Mouse (Mus musculus) kidney, adult 2 months (tissue): ENCODE measurements around the gene Enoph1. TPM values are rescaled to one million over a fixed set of nuclear protein-coding genes. Genes with fewer than 3 reads are reported as not detected.

Source experiments
- DNase-seq: peaks from one replicate; pipeline ENCODE4 v3.0.0; 2021
- H3K27ac ChIP-seq: fragments of 200-500 bp; 2 replicates; pipeline ENCODE4 v1.5.1; 2012; ENCODE audit warnings: low read depth, low read length, control low read depth, inconsistent platforms; ENCODE audit not compliant: insufficient read depth
- H3K27me3 ChIP-seq: fragments of 200-500 bp; replicated peaks from 2 replicates; pipeline ENCODE4 v1.6.1; 2012; ENCODE audit warnings: mild to moderate bottlenecking, moderate library complexity, low read length, inconsistent platforms; ENCODE audit not compliant: control insufficient read depth, insufficient read depth
- H3K36me3 ChIP-seq: fragments of 200-500 bp; 2 replicates; pipeline ENCODE4 v1.6.1; 2012; ENCODE audit warnings: mild to moderate bottlenecking, moderate library complexity, low read length, inconsistent platforms; ENCODE audit not compliant: control insufficient read depth, insufficient read depth
- H3K4me1 ChIP-seq: fragments of 200-500 bp; 2 replicates; pipeline ENCODE4 v1.6.1; 2011; ENCODE audit warnings: low read length; ENCODE audit not compliant: control insufficient read depth, insufficient read depth
- H3K4me3 ChIP-seq: fragments of 200-500 bp; 2 replicates; pipeline ENCODE4 v1.5.1; 2011; ENCODE audit warnings: mild to moderate bottlenecking, low read depth, low read length, control low read depth; ENCODE audit not compliant: insufficient read depth
- CTCF ChIP-seq: fragments of 200-500 bp; conservative IDR thresholded peaks from 2 replicates; pipeline ENCODE4 v1.5.1; 2011; ENCODE audit warnings: low read depth, mild to moderate bottlenecking, control low read depth, low read length, moderate library complexity, mixed read lengths; ENCODE audit not compliant: insufficient read depth, insufficient read length
- POLR2A ChIP-seq: fragments of 200-500 bp; IDR thresholded peaks from one replicate; pipeline ENCODE4 v1.6.1; 2011; ENCODE audit warnings: low read depth, low read length, control low read depth
- WGBS: fragments of 180-500 bp; shearing (Covaris S2); methylation state at CpG from one replicate; pipeline ENCODE4 v1.1.7; 2018; 5-methylcytosine and 5-hydroxymethylcytosine counted together
- polyA plus RNA-seq: library from polyadenylated mRNA; depleted of rRNA; stranded (reverse); fragments of >200 nt; gene quantifications from 2 replicates; pipeline ENCODE4 v1.2.3, GENCODE M21; 2012

Enoph1 gene
- polyA plus RNA-seq, 1 experiment, result 17.9 TPM

DNA sequence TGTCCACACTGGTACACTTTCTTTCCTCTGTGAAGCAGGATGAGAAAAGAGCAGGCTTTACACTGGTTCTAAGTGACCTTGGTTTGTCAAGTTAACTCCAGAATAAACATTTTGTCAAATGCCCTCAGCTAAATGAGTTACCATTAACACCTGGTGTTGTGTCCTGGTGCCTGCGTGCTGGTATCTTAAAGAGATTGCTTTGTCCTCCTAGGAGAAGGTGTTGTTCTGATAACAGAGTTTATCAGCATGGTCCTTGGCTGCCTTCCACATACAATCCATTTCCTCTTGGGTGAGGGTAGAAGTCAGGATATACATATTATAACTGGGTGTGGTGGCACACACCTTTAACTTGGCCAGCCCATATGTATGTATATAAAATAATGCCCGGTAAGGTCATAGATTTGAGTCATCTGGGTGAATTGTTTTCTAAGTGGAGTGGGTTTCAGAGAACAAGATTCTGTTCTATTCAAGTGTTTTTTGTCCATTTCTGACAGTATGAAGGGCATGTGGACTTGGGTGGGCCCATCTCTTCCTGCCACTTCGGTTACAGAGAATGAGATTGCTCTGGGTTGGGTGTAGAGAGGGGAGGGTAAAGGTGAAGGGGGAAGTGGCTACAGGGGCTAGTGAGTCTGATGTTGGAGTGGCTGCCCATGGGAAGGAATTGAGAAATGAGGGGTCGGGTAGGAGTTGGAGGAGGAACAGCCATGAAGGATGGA, 33.3 kb upstream of the Enoph1 start:
- Histone ChIP-seq H3K36me3 (no peaks in the 10 kb centered on the region), H3K27me3 (no peaks in the 10 kb centered on the region), H3K4me3 (no peak overlapping the region), H3K27ac (no peak overlapping the region), H3K4me1 (no peaks in the 10 kb centered on the region)
- no peak for TF ChIP-seq POLR2A
- no peak for TF ChIP-seq CTCF
- DNase-seq, result no peak
- 88% methylated on average over 4 of the region's 4 CpGs for WGBS

DNA sequence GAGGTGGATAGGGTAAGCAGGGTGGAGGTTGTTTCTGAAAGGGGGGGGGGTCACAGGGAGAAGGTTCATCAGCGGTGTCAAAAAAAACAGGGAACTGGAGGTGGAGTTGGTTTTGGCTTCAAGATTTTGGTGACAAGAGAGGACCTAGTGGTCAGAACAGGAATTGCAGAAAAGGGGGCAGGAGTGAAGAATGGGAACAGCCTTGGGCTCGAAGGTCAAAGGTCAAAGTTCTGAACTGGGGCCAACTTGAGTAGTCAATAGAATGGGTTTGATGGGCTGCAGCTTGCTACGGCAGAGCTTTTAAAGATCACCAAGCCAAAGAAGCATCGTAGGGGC, 32.8 kb upstream of the Enoph1 start:
- Histone ChIP-seq H3K36me3 (no peaks in the 10 kb centered on the region), H3K27me3 (no peaks in the 10 kb centered on the region), H3K27ac (no peak overlapping the region), H3K4me1 (no peaks in the 10 kb centered on the region), H3K4me3 (no peak overlapping the region)
- no peak for TF ChIP-seq POLR2A
- TF ChIP-seq CTCF, result 0 out of 2 replicates have a peak, but pooled peaks have one; percentile 20
- peak; percentile 15 for DNase-seq
- WGBS, result 81% methylated on average over 4 of the region's 4 CpGs

DNA sequence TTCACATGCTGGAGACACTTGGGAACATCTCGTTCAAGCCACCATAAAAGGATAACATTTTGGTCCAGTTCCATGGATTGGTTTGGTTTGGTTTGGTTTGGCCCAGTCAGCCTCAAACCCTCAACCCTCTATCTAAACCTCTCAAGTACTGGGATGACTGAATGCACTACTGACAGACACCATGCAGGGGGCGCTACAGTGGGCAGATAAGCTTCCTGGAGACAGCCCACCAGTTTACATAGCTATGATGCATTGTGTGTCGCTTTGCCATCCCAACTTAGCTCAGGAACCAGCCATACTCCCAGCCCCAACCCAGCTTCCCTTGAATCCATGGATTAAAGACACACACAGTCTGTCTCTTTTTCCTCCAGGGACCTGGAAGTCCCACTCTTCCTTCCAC, 31.3 kb upstream of the Enoph1 start:
- Histone ChIP-seq H3K36me3 (no peaks in the 10 kb centered on the region), H3K27me3 (no peaks in the 10 kb centered on the region), H3K4me3 (no peak overlapping the region), H3K27ac (no peak overlapping the region), H3K4me1 (no peaks in the 10 kb centered on the region)
- WGBS, result 59% methylated on average over 3 of the region's 3 CpGs
- DNase-seq, result no peak
- no peak for TF ChIP-seq POLR2A
- TF ChIP-seq CTCF, result no peak

DNA sequence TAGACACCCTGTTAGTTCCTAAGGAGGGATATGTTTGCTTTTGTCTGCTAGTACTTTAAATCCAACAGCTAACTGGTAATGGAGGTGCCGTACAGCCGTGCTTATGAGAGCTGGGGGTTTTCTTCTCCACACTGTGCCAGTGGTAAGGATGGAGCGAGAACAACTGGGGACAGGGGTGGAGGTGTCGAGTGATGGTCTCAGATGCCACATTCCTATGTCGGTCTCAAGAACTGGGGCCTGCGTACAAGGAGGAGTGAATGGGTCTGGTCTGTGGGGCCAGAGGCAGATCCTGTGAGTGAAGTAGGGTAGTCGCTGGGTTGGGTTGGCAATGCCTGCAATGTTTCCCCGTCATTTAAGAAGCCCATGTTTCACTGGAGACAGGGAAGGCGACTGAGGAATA, 27.2 kb upstream of the Enoph1 start:
- Histone ChIP-seq H3K27me3 (no peaks in the 10 kb centered on the region), H3K27ac (no peak overlapping the region), H3K36me3 (no peaks in the 10 kb centered on the region), H3K4me3 (no peak overlapping the region), H3K4me1 (no peaks in the 10 kb centered on the region)
- TF ChIP-seq CTCF (no peak), POLR2A (no peak)
- DNase-seq, result no peak
- WGBS, result 85% methylated on average over 9 of the region's 9 CpGs

DNA sequence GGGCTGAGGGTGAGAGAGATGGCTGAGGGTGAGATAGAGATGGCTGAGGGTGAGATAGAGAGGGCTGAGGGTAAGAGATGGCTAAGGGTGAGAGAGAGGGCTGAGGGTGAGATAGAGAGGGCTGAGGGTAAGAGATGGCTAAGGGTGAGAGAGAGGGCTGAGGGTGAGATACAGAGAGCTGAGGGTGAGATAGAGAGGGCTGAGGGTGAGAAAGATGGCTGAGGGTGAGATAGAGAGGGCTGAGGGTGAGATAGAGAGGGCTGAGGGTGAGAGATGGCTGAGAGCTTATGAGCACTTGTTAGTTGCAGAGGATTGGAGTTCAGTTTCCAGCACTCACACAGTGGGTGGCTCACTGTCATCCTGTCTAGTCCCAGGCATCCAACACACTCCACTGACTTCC, 19.7 kb upstream of the Enoph1 start:
- Histone ChIP-seq H3K4me1 (no peaks in the 10 kb centered on the region), H3K36me3 (no peaks in the 10 kb centered on the region), H3K27ac (no peak overlapping the region), H3K27me3 (no peaks in the 10 kb centered on the region), H3K4me3 (no peak overlapping the region)
- TF ChIP-seq CTCF, result no peak
- no peak for TF ChIP-seq POLR2A
- no peak for DNase-seq

DNA sequence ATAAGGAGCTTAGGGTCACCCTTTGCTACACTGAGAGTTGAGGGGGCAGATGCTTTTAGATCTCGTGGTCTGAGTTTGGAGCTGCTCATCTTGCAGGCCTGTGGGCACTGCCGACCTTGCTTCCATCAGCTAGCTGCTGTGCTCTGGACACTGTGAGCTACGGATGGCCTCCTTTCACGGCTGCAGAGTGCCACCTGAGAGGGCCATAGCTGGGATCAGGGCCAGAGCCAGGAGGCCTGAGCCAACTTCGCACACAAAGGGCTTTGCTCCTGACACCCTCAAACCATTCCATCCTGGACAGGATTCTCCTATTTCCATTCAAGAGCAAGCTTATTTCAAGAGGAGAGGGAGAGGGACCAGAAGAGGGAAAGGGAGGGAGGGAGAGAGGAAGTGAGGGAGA, 15.4 kb upstream of the Enoph1 start:
- no peak overlapping the region for H3K4me3 ChIP-seq
- no peaks in the 10 kb centered on the region for H3K27me3 ChIP-seq
- 63% methylated on average over 5 of the region's 5 CpGs for whole genome bisulfite sequencing
- no peaks in the 10 kb centered on the region for H3K4me1 ChIP-seq
- H3K27ac ChIP-seq, result no peak overlapping the region
- no peak for TF ChIP-seq POLR2A
- TF ChIP-seq CTCF, result no peak
- no peak for DNase-seq
- no peaks in the 10 kb centered on the region for H3K36me3 ChIP-seq

DNA sequence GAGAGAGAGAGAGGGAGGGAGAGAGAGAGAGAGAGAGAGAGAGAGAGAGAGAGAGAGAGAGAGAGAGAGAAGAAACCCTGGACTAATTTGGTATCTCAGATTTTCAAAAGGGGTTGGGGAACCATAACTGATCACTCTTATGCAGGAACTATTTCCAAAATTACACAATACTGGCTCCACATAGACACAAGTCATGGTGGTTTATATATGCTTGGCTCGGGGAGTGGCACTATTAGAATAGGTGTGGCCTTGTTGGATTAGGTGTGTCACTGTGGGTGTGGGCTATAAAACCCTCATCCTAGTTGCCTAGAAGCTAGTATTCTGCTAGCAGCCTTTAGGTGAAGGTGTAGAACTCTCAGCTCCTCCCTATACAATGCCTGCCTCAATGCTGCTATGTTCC, 14.9 kb upstream of the Enoph1 start:
- no peaks in the 10 kb centered on the region for H3K36me3 ChIP-seq
- H3K27me3 ChIP-seq, result no peaks in the 10 kb centered on the region
- H3K27ac ChIP-seq, result no peak overlapping the region
- H3K4me1 ChIP-seq, result no peaks in the 10 kb centered on the region
- no peak overlapping the region for H3K4me3 ChIP-seq
- DNase-seq, result no peak
- WGBS, result 79% methylated on average over 1 of the region's 1 CpGs
- TF ChIP-seq POLR2A (no peak), CTCF (no peak)
